In the genomic region with DNA sequence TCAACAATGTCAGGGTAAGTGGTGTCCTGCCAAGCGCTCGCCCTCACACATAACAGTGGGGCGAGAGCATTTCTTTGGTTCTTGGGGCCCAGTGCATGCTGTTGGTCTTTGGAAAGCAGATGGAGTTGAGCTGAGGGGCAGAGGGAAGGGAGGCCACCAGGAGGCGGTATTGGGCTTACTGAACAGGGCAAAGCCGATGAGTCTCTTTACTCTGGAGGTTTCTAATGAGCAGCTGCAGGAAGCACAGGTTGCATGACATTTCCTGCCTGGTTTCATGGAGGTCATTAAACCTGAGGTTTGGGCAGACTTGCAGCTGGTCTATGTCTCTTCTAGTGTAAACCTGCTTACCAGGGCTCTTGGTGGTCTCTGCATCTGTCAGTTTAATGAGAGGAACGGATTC, we compare ENCODE assay signal across 9 mouse cellular contexts. TPM values are rescaled to one million over a fixed set of nuclear protein-coding genes. Genes with fewer than 3 reads are reported as not detected.
A peak's percentile ranks its signal among the peaks of the same experiment; 100 is the strongest.
DNase-seq lines count a peak whose midpoint lies in the region; ATAC-seq and TF ChIP-seq lines count a peak whose summit lies in the region.
"Had no signal": no experiment of that assay in that cellular context is flagged by ENCODE, and none has a peak within 500 bp of the region (broad histone marks: within the 10 kb centered on the region; RNA-seq: fewer than 3 reads in every experiment).

No protein-coding gene starts in this region.

- TF ChIP-seq RAD21 in MEL (IDR thresholded peaks at IDR 0.05; ENCODE audit: low read depth, low read length) = peak; percentile 40

- no peak overlapping the region for H3K4me2 ChIP-seq in midbrain, embryonic 14.5 days (ENCODE audit: low read length)
- H3K4me2 ChIP-seq: liver, embryonic 15.5 days had no signal

- no peak overlapping the region for H3K27ac ChIP-seq in heart, adult 2 months
- H3K27ac ChIP-seq in MEL (ENCODE audit: control insufficient read depth, low read depth, low read length) = no peak overlapping the region
- H3K27ac ChIP-seq in embryonic facial prominence, embryonic 10.5 days (replicated peaks) = no peak overlapping the region
- H3K27ac ChIP-seq in midbrain, embryonic 14.5 days (replicated peaks; ENCODE audit: low read depth, low read length) = no peak overlapping the region
- H3K27ac ChIP-seq: liver, embryonic 15.5 days had no signal

- H3K4me1 ChIP-seq in heart, adult 2 months (ENCODE audit: control insufficient read depth, insufficient read depth, low read length) = peaks cover 2% of the 10 kb centered on the region; the same call in 1 of the 2 replicates
- 0 out of 4 replicates have a peak, but pooled peaks cover 0 to 2% of the 10 kb centered on the region in 2 experiments for H3K4me1 ChIP-seq in MEL (ENCODE audit: control insufficient read depth in 1 of 2, insufficient read depth in 2 of 2, low read length in 2 of 2)
- H3K4me1 ChIP-seq in embryonic facial prominence, embryonic 10.5 days = 0 out of 2 replicates have a peak, but pooled peaks cover 2% of the 10 kb centered on the region
- no peaks in the 10 kb centered on the region for H3K4me1 ChIP-seq in midbrain, embryonic 14.5 days (ENCODE audit: control insufficient read depth, insufficient read depth, low read length)

- peak; percentile 70 for TF ChIP-seq CTCF in heart, adult 2 months (IDR thresholded peaks at IDR 0.05)
- TF ChIP-seq CTCF in MEL (IDR thresholded peaks at IDR 0.05 in 2 of 3, conservative IDR thresholded peaks at IDR 0.05 in 1 of 3; ENCODE audit: control insufficient read depth in 1 of 3, insufficient read depth in 1 of 3, low read depth in 2 of 3, low read length in 3 of 3, poor library complexity in 1 of 3, severe bottlenecking in 1 of 3) = peak; percentile 60 to 71 (median 62)

- no peaks in the 10 kb centered on the region for H3K36me3 ChIP-seq in heart, adult 2 months (ENCODE audit: control insufficient read depth, insufficient read depth, low read length)
- peaks cover under 1 to 12% of the 10 kb centered on the region in 2 experiments; a peak in 3 of 4 replicates for H3K36me3 ChIP-seq in MEL (ENCODE audit: control insufficient read depth in 1 of 2, insufficient read depth in 2 of 2, low read length in 2 of 2)
- H3K36me3 ChIP-seq in embryonic facial prominence, embryonic 10.5 days (replicated peaks) = peaks cover 99% of the 10 kb centered on the region
- H3K36me3 ChIP-seq in midbrain, embryonic 14.5 days (ENCODE audit: control insufficient read depth, insufficient read depth, low read length) = peaks cover 90% of the 10 kb centered on the region

- DNase-seq in heart, adult 2 months = peak; percentile 39 to 64
- no peak for DNase-seq in heart, postnatal 25 days (ENCODE audit: low spot score)
- DNase-seq in 3T3-L1 (ENCODE audit: low read depth, low spot score) (peak; percentile 65), MEL (ENCODE audit: low read depth, low spot score) (peak; percentile 64)
- peak; percentile 72 for DNase-seq in embryonic facial prominence, embryonic 10.5 days (ENCODE audit: low spot score)
- peak; percentile 40 to 82 for DNase-seq in kidney, postnatal 36 days
- peak; percentile 66 for DNase-seq in midbrain, embryonic 14.5 days
- DNase-seq in right cerebral cortex, adult 2 months (ENCODE audit: low spot score in 2 of 2) = no peak

- H3K9me3 ChIP-seq in MEL (replicated peaks; ENCODE audit: insufficient read depth, low read length) = no peaks in the 10 kb centered on the region
- no peaks in the 10 kb centered on the region for H3K9me3 ChIP-seq in embryonic facial prominence, embryonic 10.5 days
- H3K9me3 ChIP-seq in midbrain, embryonic 14.5 days (ENCODE audit: control insufficient read depth, low read length) = no peaks in the 10 kb centered on the region
- H3K9me3 ChIP-seq: liver, embryonic 15.5 days had no signal

- H3K27me3 ChIP-seq in heart, adult 2 months (ENCODE audit: control insufficient read depth, insufficient read depth, low read length) = no peaks in the 10 kb centered on the region
- H3K27me3 ChIP-seq in MEL (ENCODE audit: control insufficient read depth in 1 of 2, insufficient read depth in 2 of 2, low read length in 2 of 2) = no peaks in the 10 kb centered on the region
- H3K27me3 ChIP-seq in embryonic facial prominence, embryonic 10.5 days (replicated peaks; ENCODE audit: low read depth, poor library complexity, severe bottlenecking) = no peaks in the 10 kb centered on the region
- H3K27me3 ChIP-seq in midbrain, embryonic 14.5 days (ENCODE audit: control insufficient read depth, insufficient read depth, low read length) = no peaks in the 10 kb centered on the region
- H3K27me3 ChIP-seq: liver, embryonic 15.5 days had no signal

- WGBS in heart, adult 2 months = 64% methylated on average over 6 of the region's 6 CpGs
- WGBS in embryonic facial prominence, embryonic 10.5 days = 73% methylated on average over 6 of the region's 6 CpGs
- 71% methylated on average over 6 of the region's 6 CpGs for WGBS in midbrain, embryonic 14.5 days

- intact Hi-C loops in heart, adult 2 months (cut with DNase I) = loop anchor here (2.0 to 5.0 kb wide), 3 partner anchors 95 to 194 kb away; a partner anchor contains a TSS
- intact Hi-C loops in heart, postnatal 25 days (cut with DNase I) = loop anchor here (5.0 kb wide), 2 partner anchors 95 to 195 kb away; a partner anchor contains a TSS

- no peak for ATAC-seq in midbrain, embryonic 14.5 days (ENCODE audit: low FRiP score, low TSS enrichment)

- no peaks in the 10 kb centered on the region for H3K79me2 ChIP-seq in heart, adult 2 months (replicated peaks; ENCODE audit: control insufficient read depth, insufficient read depth, low read length)
- H3K79me2 ChIP-seq in MEL (ENCODE audit: control insufficient read depth, insufficient read depth, low read length, poor library complexity) = no peaks in the 10 kb centered on the region

- H3K4me3 ChIP-seq in heart, adult 2 months = no peak overlapping the region
- H3K4me3 ChIP-seq in MEL (ENCODE audit: control insufficient read depth in 1 of 2, insufficient read depth in 1 of 2, low read depth in 2 of 2, low read length in 2 of 2) = no peak overlapping the region
- no peak overlapping the region for H3K4me3 ChIP-seq in embryonic facial prominence, embryonic 10.5 days
- no peak overlapping the region for H3K4me3 ChIP-seq in midbrain, embryonic 14.5 days (replicated peaks; ENCODE audit: low read depth, low read length)
- H3K4me3 ChIP-seq: liver, embryonic 15.5 days had no signal

- TF ChIP-seq POLR2A in heart, adult 2 months (IDR thresholded peaks at IDR 0.05; ENCODE audit: insufficient read depth, low read depth, low read length) = no peak
- no peak for TF ChIP-seq POLR2A in MEL (IDR thresholded peaks at IDR 0.05; ENCODE audit: control insufficient read depth in 1 of 2, insufficient read depth in 1 of 2, low read depth in 1 of 2, low read length in 2 of 2, poor library complexity in 1 of 2)

- TF ChIP-seq EP300 in heart, adult 2 months (IDR thresholded peaks at IDR 0.05; ENCODE audit: insufficient read depth, low read depth, low read length) = no peak
- TF ChIP-seq EP300 in MEL (IDR thresholded peaks at IDR 0.05; ENCODE audit: low read depth in 1 of 2, low read length in 2 of 2) = no peak

- H3K9ac ChIP-seq in heart, adult 2 months (ENCODE audit: low read depth, low read length) = no peak overlapping the region
- no peak overlapping the region for H3K9ac ChIP-seq in MEL (ENCODE audit: control insufficient read depth, low read depth, low read length, poor library complexity, severe bottlenecking)
- no peak overlapping the region for H3K9ac ChIP-seq in midbrain, embryonic 14.5 days (replicated peaks; ENCODE audit: low read length)
- H3K9ac ChIP-seq: liver, embryonic 15.5 days had no signal

TF ChIP-seq in MEL, 35 proteins besides CTCF, POLR2A, EP300 and RAD21 (continues in another document):
- TF ChIP-seq SMC3 (IDR thresholded peaks at IDR 0.05; ENCODE audit: low read depth, low read length) (peak; percentile 62), MXI1 (IDR thresholded peaks at IDR 0.05; ENCODE audit: low read depth, low read length) (no peak)

RNA-seq across cellular contexts. Expression of a gene that starts 9.5 kb away (rescaled TPM):
- 10 to 100 TPM; 31.2 to 32.7 TPM for total RNA-seq in heart, adult 2 months (2021)
- 56.9 and 64.1 TPM in 2 replicates for polyA plus RNA-seq in heart, adult 2 months (2012; rRNA removed)
- 10 to 100 TPM; 32.7 to 36.8 TPM for total RNA-seq in heart, postnatal 25 days (2021)
- 54.8 and 60.9 TPM in 2 replicates for total RNA-seq in MEL (2012; rRNA removed)
- polyA plus RNA-seq in MEL (2012; ENCODE audit: insufficient read depth in 1 of 2, insufficient read length in 2 of 2, low read depth in 1 of 2, low replicate concordance in 2 of 2, missing spikeins in 1 of 2) = 10 to 100 TPM in 1 of 2 experiments, not detected in 1; 72.3 TPM
- 106 and 114 TPM in 2 replicates for polyA plus RNA-seq in embryonic facial prominence, embryonic 10.5 days (2016; fragmentation: Nextera tagmentation; extraction: Ambion mirVana)
- polyA plus RNA-seq in midbrain, embryonic 14.5 days (2014; fragmentation: Nextera tagmentation; extraction: Ambion mirVana) = 130 and 150 TPM in 2 replicates

RNA-seq across cellular contexts. Expression of a gene that starts 28.3 kb away (rescaled TPM):
- total RNA-seq in heart, adult 2 months (2021) = 10 to 100 TPM; 17.8 to 27.4 TPM
- polyA plus RNA-seq in heart, adult 2 months (2012; rRNA removed) = 40.9 and 46.8 TPM in 2 replicates
- total RNA-seq in heart, postnatal 25 days (2021) = 10 to 100 TPM; 24.3 to 27.3 TPM
- total RNA-seq in MEL (2012; rRNA removed) = 8.4 and 10.4 TPM in 2 replicates
- polyA plus RNA-seq in MEL (2012; ENCODE audit: insufficient read depth in 1 of 2, insufficient read length in 2 of 2, low read depth in 1 of 2, low replicate concordance in 2 of 2, missing spikeins in 1 of 2) = 1 to 10 TPM in 1 of 2 experiments, not detected in 1; 9.5 TPM
- 1.4 and 2.5 TPM in 2 replicates for polyA plus RNA-seq in embryonic facial prominence, embryonic 10.5 days (2016; fragmentation: Nextera tagmentation; extraction: Ambion mirVana)
- 0.25 and 0.31 TPM in 2 replicates for polyA plus RNA-seq in midbrain, embryonic 14.5 days (2014; fragmentation: Nextera tagmentation; extraction: Ambion mirVana)

RNA-seq across cellular contexts. Expression of a gene that starts 43.8 kb away (rescaled TPM):
- 10 to 100 TPM; 46.5 to 47.7 TPM for total RNA-seq in heart, adult 2 months (2021)
- 49.8 and 66.0 TPM in 2 replicates for polyA plus RNA-seq in heart, adult 2 months (2012; rRNA removed)
- total RNA-seq in heart, postnatal 25 days (2021) = 10 to 100 TPM; 43.5 to 48.1 TPM
- 60.1 and 62.8 TPM in 2 replicates for total RNA-seq in MEL (2012; rRNA removed)
- polyA plus RNA-seq in MEL (2012; ENCODE audit: insufficient read depth in 1 of 2, insufficient read length in 2 of 2, low read depth in 1 of 2, low replicate concordance in 2 of 2, missing spikeins in 1 of 2) = 10 to 100 TPM in 1 of 2 experiments, not detected in 1; 63.8 TPM
- 17.9 and 18.6 TPM in 2 replicates for polyA plus RNA-seq in embryonic facial prominence, embryonic 10.5 days (2016; fragmentation: Nextera tagmentation; extraction: Ambion mirVana)
- polyA plus RNA-seq in midbrain, embryonic 14.5 days (2014; fragmentation: Nextera tagmentation; extraction: Ambion mirVana) = 22.8 and 25.5 TPM in 2 replicates

RNA-seq across cellular contexts. Expression of a gene that starts 48.6 kb away (rescaled TPM):
- total RNA-seq in heart, adult 2 months (2021) = 10 to 100 TPM; 19.9 to 26.9 TPM
- 9.6 and 13.1 TPM in 2 replicates for polyA plus RNA-seq in heart, adult 2 months (2012; rRNA removed)
- total RNA-seq in heart, postnatal 25 days (2021) = 10 to 100 TPM; 22.7 TPM
- 35.9 and 36.2 TPM in 2 replicates for total RNA-seq in MEL (2012; rRNA removed)
- polyA plus RNA-seq in MEL (2012; ENCODE audit: insufficient read depth in 1 of 2, insufficient read length in 2 of 2, low read depth in 1 of 2, low replicate concordance in 2 of 2, missing spikeins in 1 of 2) = 10 to 100 TPM in 1 of 2 experiments, not detected in 1; 91.0 TPM
- 31.1 and 32.6 TPM in 2 replicates for polyA plus RNA-seq in embryonic facial prominence, embryonic 10.5 days (2016; fragmentation: Nextera tagmentation; extraction: Ambion mirVana)
- 44.2 and 44.7 TPM in 2 replicates for polyA plus RNA-seq in midbrain, embryonic 14.5 days (2014; fragmentation: Nextera tagmentation; extraction: Ambion mirVana)

Comparison
In these comparisons a context has a peak if more than half of its experiments do, and no peak if none do; other contexts are left out.
1. DNase-seq: peak in heart, adult 2 months (2 of 2), 3T3-L1 (single experiment), MEL (single experiment), embryonic facial prominence, embryonic 10.5 days (single experiment), kidney, postnatal 36 days (2 of 2) and midbrain, embryonic 14.5 days (single experiment); none in heart, postnatal 25 days (single experiment) and right cerebral cortex, adult 2 months (0 of 2).